Mouse (Mus musculus): ENCODE measurements at regions not wholly inside any gene's neighbourhood (a gene's known extent, or its start where the extent isn't known, plus 50 kb on each side); places are given as distances from the start of the nearest gene placed in this dataset.

- H3K9ac ChIP-seq (ENCODE audit: low read length): no peak overlapping the region
- H3K4me2 ChIP-seq: no peak overlapping the region
- no peak overlapping the region for H3K27ac ChIP-seq (ENCODE audit: low read depth, low read length)
- ATAC-seq (ENCODE audit: low FRiP score) (no peak), DNase-seq (ENCODE audit: low spot score, missing footprints) (no peak)
- no peaks in the 10 kb centered on the region for H3K36me3 ChIP-seq (ENCODE audit: control insufficient read depth, insufficient read depth, low read length)
- no peak overlapping the region for H3K4me3 ChIP-seq (ENCODE audit: low read depth, low read length)
- H3K9me3 ChIP-seq (ENCODE audit: control insufficient read depth, low read length): no peaks in the 10 kb centered on the region
- H3K4me1 ChIP-seq (ENCODE audit: control insufficient read depth, insufficient read depth, low read length): no peaks in the 10 kb centered on the region
- H3K27me3 ChIP-seq (ENCODE audit: control insufficient read depth, insufficient read depth, low read length): no peaks in the 10 kb centered on the region
Observed at GRCm38 (mm10) chr10:19525939-19526338, 65.8 kb upstream of the Ifngr1 start.

DNA sequence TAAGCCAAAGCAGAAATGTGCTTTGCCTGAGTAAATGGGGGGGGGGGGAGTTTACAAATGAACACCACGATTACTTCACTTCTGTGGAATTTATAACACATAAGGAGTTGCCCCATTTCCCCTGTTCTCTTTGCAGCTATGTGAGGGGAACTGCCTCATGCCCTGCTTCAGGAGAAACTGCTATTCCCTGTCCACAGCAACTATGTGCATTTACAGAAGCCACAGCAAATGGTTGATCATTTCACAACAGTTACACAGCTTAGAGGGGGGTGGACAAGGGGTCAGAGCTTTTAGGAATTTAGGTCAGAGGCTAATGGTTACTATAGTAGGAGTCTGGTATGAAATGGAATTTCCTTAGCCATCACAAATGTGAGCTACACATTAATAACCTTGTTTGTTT, 65.4 kb upstream of the Ifngr1 start:
- H3K4me2 ChIP-seq: no peak overlapping the region
- H3K27ac ChIP-seq (ENCODE audit: low read depth, low read length): no peak overlapping the region
- H3K36me3 ChIP-seq (ENCODE audit: control insufficient read depth, insufficient read depth, low read length): no peaks in the 10 kb centered on the region
- ATAC-seq (ENCODE audit: low FRiP score): no peak
- WGBS: 64% methylated on average over 1 of the region's 1 CpGs
- DNase-seq (ENCODE audit: low spot score, missing footprints): no peak
- no peaks in the 10 kb centered on the region for H3K4me1 ChIP-seq (ENCODE audit: control insufficient read depth, insufficient read depth, low read length)
- H3K4me3 ChIP-seq (ENCODE audit: low read depth, low read length): no peak overlapping the region
- H3K9me3 ChIP-seq (ENCODE audit: control insufficient read depth, low read length): no peaks in the 10 kb centered on the region
- H3K9ac ChIP-seq (ENCODE audit: low read length): no peak overlapping the region
- no peaks in the 10 kb centered on the region for H3K27me3 ChIP-seq (ENCODE audit: control insufficient read depth, insufficient read depth, low read length)

GRCm38 (mm10) chr10:19529655-19530054, 62.1 kb upstream of the Ifngr1 start:
- no peaks in the 10 kb centered on the region for H3K36me3 ChIP-seq (ENCODE audit: control insufficient read depth, insufficient read depth, low read length)
- no peaks in the 10 kb centered on the region for H3K9me3 ChIP-seq (ENCODE audit: control insufficient read depth, low read length)
- H3K9ac ChIP-seq (ENCODE audit: low read length): no peak overlapping the region
- H3K4me1 ChIP-seq (ENCODE audit: control insufficient read depth, insufficient read depth, low read length): no peaks in the 10 kb centered on the region
- no peak overlapping the region for H3K4me3 ChIP-seq (ENCODE audit: low read depth, low read length)
- ATAC-seq (ENCODE audit: low FRiP score): no peak
- no peak for DNase-seq (ENCODE audit: low spot score, missing footprints)
- H3K27ac ChIP-seq (ENCODE audit: low read depth, low read length): no peak overlapping the region
- WGBS: 95% methylated on average over 5 of the region's 5 CpGs
- no peak overlapping the region for H3K4me2 ChIP-seq
- no peaks in the 10 kb centered on the region for H3K27me3 ChIP-seq (ENCODE audit: control insufficient read depth, insufficient read depth, low read length)

GRCm38 (mm10) chr10:19530056-19530455, 61.7 kb upstream of the Ifngr1 start:
- Histone ChIP-seq H3K36me3 (ENCODE audit: control insufficient read depth, insufficient read depth, low read length) (no peaks in the 10 kb centered on the region), H3K27me3 (ENCODE audit: control insufficient read depth, insufficient read depth, low read length) (no peaks in the 10 kb centered on the region), H3K27ac (ENCODE audit: low read depth, low read length) (no peak overlapping the region), H3K4me1 (ENCODE audit: control insufficient read depth, insufficient read depth, low read length) (no peaks in the 10 kb centered on the region), H3K9me3 (ENCODE audit: control insufficient read depth, low read length) (no peaks in the 10 kb centered on the region), H3K9ac (ENCODE audit: low read length) (no peak overlapping the region), H3K4me3 (ENCODE audit: low read depth, low read length) (no peak overlapping the region), H3K4me2 (no peak overlapping the region)
- no peak for ATAC-seq (ENCODE audit: low FRiP score)
- WGBS: 93% methylated on average over 6 of the region's 6 CpGs
- no peak for DNase-seq (ENCODE audit: low spot score, missing footprints)

DNA sequence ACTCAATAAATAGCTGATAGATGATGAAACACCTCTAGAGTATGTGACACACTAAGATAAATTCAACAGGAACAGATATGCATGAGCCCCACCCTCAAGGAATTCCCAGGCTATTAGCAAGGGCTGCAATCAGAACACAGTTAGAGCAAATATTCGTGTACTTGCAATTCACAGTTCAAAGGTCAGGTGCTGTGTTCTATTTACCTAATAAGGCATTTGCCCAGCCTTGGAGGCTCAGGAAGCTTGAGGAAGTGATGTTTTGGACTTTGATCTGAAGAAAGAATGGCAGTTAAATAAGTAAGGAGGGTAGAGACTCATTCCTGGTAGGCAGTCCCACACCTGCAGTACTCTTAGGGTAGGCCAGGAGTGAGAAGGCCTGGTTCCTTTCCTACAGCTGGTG, 60.3 kb upstream of the Ifngr1 start:
- WGBS: 60% methylated on average over 1 of the region's 1 CpGs
- DNase-seq (ENCODE audit: low spot score, missing footprints) (no peak), ATAC-seq (ENCODE audit: low FRiP score) (no peak)
- Histone ChIP-seq H3K4me1 (ENCODE audit: control insufficient read depth, insufficient read depth, low read length) (no peaks in the 10 kb centered on the region), H3K4me3 (ENCODE audit: low read depth, low read length) (no peak overlapping the region), H3K27ac (ENCODE audit: low read depth, low read length) (no peak overlapping the region), H3K27me3 (ENCODE audit: control insufficient read depth, insufficient read depth, low read length) (no peaks in the 10 kb centered on the region), H3K4me2 (no peak overlapping the region), H3K9me3 (ENCODE audit: control insufficient read depth, low read length) (no peaks in the 10 kb centered on the region), H3K36me3 (ENCODE audit: control insufficient read depth, insufficient read depth, low read length) (no peaks in the 10 kb centered on the region), H3K9ac (ENCODE audit: low read length) (no peak overlapping the region)

DNA sequence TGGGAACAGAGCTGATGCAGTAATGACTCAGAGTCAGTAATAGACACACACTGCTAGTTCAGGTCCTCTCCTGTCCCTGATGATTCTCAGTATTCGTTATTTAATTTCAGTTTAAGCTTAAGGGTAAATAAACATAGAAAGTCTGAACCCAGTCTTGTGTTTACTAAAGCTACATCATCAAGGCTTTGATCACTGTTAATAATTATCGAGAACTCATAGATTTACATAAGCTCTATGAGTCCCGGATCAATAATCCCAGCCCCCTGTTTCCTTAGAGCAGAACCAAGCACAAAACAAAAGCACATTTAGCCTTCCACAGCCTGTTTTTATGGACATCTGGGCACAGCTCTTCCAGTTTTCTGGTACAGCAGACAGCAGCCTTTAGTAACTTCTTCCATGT, 59.0 kb upstream of the Ifngr1 start:
- no peak overlapping the region for H3K27ac ChIP-seq (ENCODE audit: low read depth, low read length)
- DNase-seq (ENCODE audit: low spot score, missing footprints): no peak
- H3K9ac ChIP-seq (ENCODE audit: low read length): no peak overlapping the region
- H3K4me3 ChIP-seq (ENCODE audit: low read depth, low read length): no peak overlapping the region
- no peak for ATAC-seq (ENCODE audit: low FRiP score)
- no peak overlapping the region for H3K4me2 ChIP-seq
- H3K36me3 ChIP-seq (ENCODE audit: control insufficient read depth, insufficient read depth, low read length): no peaks in the 10 kb centered on the region
- no peaks in the 10 kb centered on the region for H3K27me3 ChIP-seq (ENCODE audit: control insufficient read depth, insufficient read depth, low read length)
- 76% methylated on average over 3 of the region's 3 CpGs for WGBS
- H3K4me1 ChIP-seq (ENCODE audit: control insufficient read depth, insufficient read depth, low read length): no peaks in the 10 kb centered on the region
- H3K9me3 ChIP-seq (ENCODE audit: control insufficient read depth, low read length): no peaks in the 10 kb centered on the region

GRCm38 (mm10) chr10:19533846-19534245, 57.9 kb upstream of the Ifngr1 start:
- ATAC-seq (ENCODE audit: low FRiP score): no peak
- WGBS: 90% methylated on average over 1 of the region's 1 CpGs

More at GRCm38 (mm10) chr10:19533846-19534245, 57.9 kb upstream of the Ifngr1 start:
- no peak overlapping the region for H3K4me2 ChIP-seq
- no peak overlapping the region for H3K4me3 ChIP-seq (ENCODE audit: low read depth, low read length)
- H3K27me3 ChIP-seq (ENCODE audit: control insufficient read depth, insufficient read depth, low read length): no peaks in the 10 kb centered on the region
- no peak for DNase-seq (ENCODE audit: low spot score, missing footprints)
- H3K27ac ChIP-seq (ENCODE audit: low read depth, low read length): no peak overlapping the region
- H3K4me1 ChIP-seq (ENCODE audit: control insufficient read depth, insufficient read depth, low read length): no peaks in the 10 kb centered on the region
- H3K9me3 ChIP-seq (ENCODE audit: control insufficient read depth, low read length): no peaks in the 10 kb centered on the region
- no peak overlapping the region for H3K9ac ChIP-seq (ENCODE audit: low read length)
- H3K36me3 ChIP-seq (ENCODE audit: control insufficient read depth, insufficient read depth, low read length): no peaks in the 10 kb centered on the region
